8 mouse cellular contexts compared by ENCODE assay signal in genomic region chr12:84176126-84176769, GRCm38 (mm10). TPM values are rescaled to one million over a fixed set of nuclear protein-coding genes. Genes with fewer than 3 reads are reported as not detected.
DNase-seq lines count a peak whose midpoint lies in the region; ATAC-seq and TF ChIP-seq lines count a peak whose summit lies in the region.

No protein-coding gene starts in this region.

- H3K36me3 ChIP-seq in testis, adult 2 months (ENCODE audit: control insufficient read depth, insufficient read depth, low read length), result no peaks in the 10 kb centered on the region
- peaks cover 28% of the 10 kb centered on the region for H3K36me3 ChIP-seq in heart, embryonic 15.5 days
- peaks cover 24% of the 10 kb centered on the region for H3K36me3 ChIP-seq in neural tube, embryonic 15.5 days

- whole genome bisulfite sequencing in heart, embryonic 15.5 days, result 10% methylated on average over 13 of the region's 13 CpGs
- WGBS in neural tube, embryonic 15.5 days, result 9% methylated on average over 12 of the region's 13 CpGs

- peak; percentile 62 for DNase-seq in cerebellum, adult 11-12 months
- DNase-seq in cerebellum, adult 8-10 months, result no peak
- DNase-seq in testis, postnatal 10 days (ENCODE audit: low spot score), result no peak
- DNase-seq in liver, result peak; percentile 66
- no peak for DNase-seq in adrenal gland, postnatal 4 days (ENCODE audit: low spot score in 2 of 2)

- no peaks in the 10 kb centered on the region for H3K9me3 ChIP-seq in heart, embryonic 15.5 days (replicated peaks)
- H3K9me3 ChIP-seq in neural tube, embryonic 15.5 days (replicated peaks), result no peaks in the 10 kb centered on the region

- peaks cover 14% of the 10 kb centered on the region for H3K4me1 ChIP-seq in testis, adult 2 months (ENCODE audit: control insufficient read depth, insufficient read depth, low read length)
- H3K4me1 ChIP-seq in heart, embryonic 15.5 days (replicated peaks), result peaks cover 80% of the 10 kb centered on the region
- peaks cover 58% of the 10 kb centered on the region for H3K4me1 ChIP-seq in neural tube, embryonic 15.5 days

- peak overlapping the region; percentile 60 for H3K9ac ChIP-seq in heart, embryonic 15.5 days
- H3K9ac ChIP-seq in neural tube, embryonic 15.5 days (replicated peaks), result peak overlapping the region; percentile 59

- peak; percentile 37 for ATAC-seq in heart, embryonic 15.5 days (replicated peaks; ENCODE audit: insufficient number of reproducible peaks, insufficient read depth, low FRiP score, low read depth)
- ATAC-seq in neural tube, embryonic 15.5 days (ENCODE audit: low FRiP score), result peak; percentile 42

- no peak overlapping the region for H3K4me3 ChIP-seq in testis, adult 2 months (ENCODE audit: control insufficient read depth, low read depth, low read length)
- H3K4me3 ChIP-seq in heart, embryonic 15.5 days, result peak overlapping the region; percentile 52
- peak overlapping the region; percentile 44 for H3K4me3 ChIP-seq in neural tube, embryonic 15.5 days (replicated peaks)

- H3K4me2 ChIP-seq in heart, embryonic 15.5 days, result peak overlapping the region; percentile 79
- H3K4me2 ChIP-seq in neural tube, embryonic 15.5 days, result peak overlapping the region; percentile 71

- TF ChIP-seq POLR2A in testis, adult 2 months (IDR thresholded peaks at IDR 0.05; ENCODE audit: control insufficient read depth, low read depth, low read length), result no peak

- H3K27ac ChIP-seq in testis, adult 2 months (ENCODE audit: control insufficient read depth, insufficient read depth, low read depth, low read length), result peak overlapping the region; percentile 50; the same call in 1 of the 2 replicates
- peak overlapping the region; percentile 94 for H3K27ac ChIP-seq in heart, embryonic 15.5 days
- peak overlapping the region; percentile 91 for H3K27ac ChIP-seq in neural tube, embryonic 15.5 days (replicated peaks)

- no peaks in the 10 kb centered on the region for H3K27me3 ChIP-seq in testis, adult 2 months (ENCODE audit: control insufficient read depth, insufficient read depth, low read length)
- H3K27me3 ChIP-seq in heart, embryonic 15.5 days, result no peaks in the 10 kb centered on the region
- H3K27me3 ChIP-seq in neural tube, embryonic 15.5 days (replicated peaks), result no peaks in the 10 kb centered on the region

- no peak for TF ChIP-seq CTCF in testis, adult 2 months (IDR thresholded peaks at IDR 0.05; ENCODE audit: control insufficient read depth, insufficient read depth, insufficient replicate concordance, low read depth, low read length)

RNA-seq across cellular contexts. Expression of gene Pnma1, which starts 28.0 kb away (rescaled TPM):
- 20.5 and 23.3 TPM in 2 replicates for polyA plus RNA-seq in testis, adult 2 months (2012; rRNA removed)
- 0.42 and 0.55 TPM in 2 replicates for polyA plus RNA-seq in heart, embryonic 15.5 days (2015; fragmentation: Nextera tagmentation; extraction: Ambion mirVana)
- 3.2 and 3.8 TPM in 2 replicates for polyA plus RNA-seq in neural tube, embryonic 15.5 days (2015; fragmentation: Nextera tagmentation; extraction: Ambion mirVana)
- total RNA-seq in adrenal gland, postnatal 4 days (2021), result 1 to 10 TPM in 1 of 2 experiments, under 1 TPM in 1; 0.92 to 1.0 TPM

RNA-seq across cellular contexts. Expression of gene Elmsan1, which starts 42.4 kb away (rescaled TPM):
- polyA plus RNA-seq in testis, adult 2 months (2012; rRNA removed), result 0.77 and 0.99 TPM in 2 replicates
- polyA plus RNA-seq in heart, embryonic 15.5 days (2015; fragmentation: Nextera tagmentation; extraction: Ambion mirVana), result 6.0 and 10.0 TPM in 2 replicates
- polyA plus RNA-seq in neural tube, embryonic 15.5 days (2015; fragmentation: Nextera tagmentation; extraction: Ambion mirVana), result 4.0 and 5.4 TPM in 2 replicates
- 10 to 100 TPM; 30.2 to 34.8 TPM for total RNA-seq in adrenal gland, postnatal 4 days (2021)

Comparison
In these comparisons a context has a peak if more than half of its experiments do, and no peak if none do; other contexts are left out.
1. DNase-seq: peak in cerebellum, adult 11-12 months (single experiment) and liver (single experiment); none in cerebellum, adult 8-10 months (single experiment), testis, postnatal 10 days (single experiment) and adrenal gland, postnatal 4 days (0 of 2).
2. Peak in every context shown above with its lines, with median percentiles within 50 percentile points of each other: H3K27ac ChIP-seq.